Mouse (Mus musculus): ENCODE measurements around the gene Rtn4rl1. TPM values are rescaled to one million over a fixed set of nuclear protein-coding genes. Genes with fewer than 3 reads are reported as not detected.
A peak's percentile ranks its signal among the peaks of the same experiment; 100 is the strongest.

Gene Rtn4rl1
- total RNA-seq, 2 experiments from 2014 or later: 20.3 to 23.2 TPM

DNA sequence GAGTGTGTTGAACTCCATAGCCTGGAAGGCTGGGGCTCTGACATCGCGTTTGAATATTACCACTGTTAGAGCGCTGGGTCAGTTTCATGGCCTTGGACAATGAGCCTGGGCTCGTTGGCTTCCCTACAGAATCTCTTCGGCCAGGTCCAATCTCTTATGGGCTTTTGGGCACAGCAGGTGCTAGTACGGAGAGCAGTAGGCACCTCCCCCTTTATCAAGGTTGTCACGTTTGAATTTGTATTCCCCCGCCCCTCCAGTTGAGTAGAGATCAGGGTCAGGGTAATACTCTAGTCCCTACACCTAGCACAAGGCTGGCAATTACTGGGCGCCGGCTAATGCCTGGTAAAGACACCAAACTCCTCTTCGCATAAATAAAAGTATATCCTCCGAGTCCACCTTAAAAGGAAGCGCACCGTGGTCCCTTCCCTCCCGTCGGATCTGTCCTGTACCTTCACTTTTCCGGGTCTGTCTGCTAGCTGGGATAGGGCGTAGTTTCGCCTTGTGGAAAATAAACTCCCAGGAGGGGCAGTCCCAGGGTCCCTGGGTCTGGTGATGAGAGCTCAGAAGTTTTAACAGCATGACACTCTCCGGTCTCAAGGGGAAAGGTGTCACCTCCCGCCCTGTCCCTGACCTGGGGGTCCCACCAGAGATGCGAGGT is 3.7 kb upstream of the Rtn4rl1 start:
- DNase-seq: no peak

DNA sequence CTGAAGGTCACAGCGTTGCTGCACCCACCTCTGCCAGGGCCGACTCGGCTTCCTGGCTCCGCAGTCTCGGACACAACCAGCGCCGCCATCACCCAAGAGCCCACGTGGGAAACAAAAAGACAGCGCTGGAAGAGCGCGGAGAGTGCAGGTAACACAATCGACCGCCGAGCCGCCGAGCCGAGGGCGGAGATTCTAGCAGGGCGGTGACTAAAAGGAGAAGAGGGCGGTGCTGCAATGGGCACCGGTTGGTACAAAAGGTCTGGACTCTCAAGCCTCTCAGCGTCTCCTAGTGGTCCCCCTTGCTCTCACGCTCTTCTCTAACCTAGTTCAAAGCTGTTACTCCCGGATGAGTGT is 3.2 kb upstream of the Rtn4rl1 start:
- DNase-seq: peak; percentile 85

DNA sequence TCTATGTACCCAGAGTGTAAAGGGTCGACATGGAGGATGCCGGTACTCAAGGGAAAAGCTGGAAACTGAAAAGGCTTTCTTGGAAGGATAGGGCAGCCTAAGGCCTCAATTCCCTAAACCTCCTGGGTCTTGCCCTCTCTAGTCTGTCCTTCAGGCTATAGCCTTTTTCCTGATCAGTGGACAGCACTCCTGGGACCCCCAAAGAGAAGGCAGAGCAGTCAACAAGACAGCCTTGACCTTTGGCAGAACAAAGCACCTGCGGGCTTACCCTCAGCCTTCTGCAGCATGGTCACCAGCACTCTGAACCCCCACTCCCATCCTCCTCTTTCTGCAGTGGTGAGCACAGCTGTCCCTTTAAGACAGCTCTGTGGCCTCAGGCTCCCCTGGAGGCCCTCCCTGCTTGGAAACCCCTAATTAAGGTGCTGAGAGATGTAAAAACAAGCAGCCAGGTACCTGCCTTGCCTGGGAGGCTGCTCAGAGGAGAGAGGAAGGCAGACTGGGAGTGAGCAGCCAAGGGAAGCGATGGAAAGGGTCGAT is 2.6 kb upstream of the Rtn4rl1 start, which contains the start of gene Dph1:
TSS of gene Dph1 (minus strand) at position 337 of the 537 bp plus-strand sequence.
- no peak for DNase-seq

DNA sequence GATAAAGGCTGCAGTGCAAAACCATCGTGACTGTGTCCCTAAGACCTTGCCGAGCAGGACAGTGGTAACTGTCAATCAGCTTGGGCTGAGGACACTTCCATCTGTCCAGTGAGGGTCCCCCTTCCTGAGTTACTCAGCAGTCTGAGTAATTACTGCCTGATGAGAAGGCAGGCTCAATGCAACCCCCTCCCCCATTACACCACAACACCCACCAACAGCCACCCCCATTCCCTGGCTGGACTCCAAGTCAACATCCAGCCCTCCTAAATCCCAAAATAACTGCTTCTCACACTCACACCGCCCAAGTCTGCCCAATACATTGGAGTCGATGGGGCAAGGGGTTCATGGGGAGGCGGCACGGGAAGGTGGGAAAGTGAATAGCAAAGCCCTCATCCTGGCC is 1.7 kb upstream of the Rtn4rl1 start:
- no peak for DNase-seq

DNA sequence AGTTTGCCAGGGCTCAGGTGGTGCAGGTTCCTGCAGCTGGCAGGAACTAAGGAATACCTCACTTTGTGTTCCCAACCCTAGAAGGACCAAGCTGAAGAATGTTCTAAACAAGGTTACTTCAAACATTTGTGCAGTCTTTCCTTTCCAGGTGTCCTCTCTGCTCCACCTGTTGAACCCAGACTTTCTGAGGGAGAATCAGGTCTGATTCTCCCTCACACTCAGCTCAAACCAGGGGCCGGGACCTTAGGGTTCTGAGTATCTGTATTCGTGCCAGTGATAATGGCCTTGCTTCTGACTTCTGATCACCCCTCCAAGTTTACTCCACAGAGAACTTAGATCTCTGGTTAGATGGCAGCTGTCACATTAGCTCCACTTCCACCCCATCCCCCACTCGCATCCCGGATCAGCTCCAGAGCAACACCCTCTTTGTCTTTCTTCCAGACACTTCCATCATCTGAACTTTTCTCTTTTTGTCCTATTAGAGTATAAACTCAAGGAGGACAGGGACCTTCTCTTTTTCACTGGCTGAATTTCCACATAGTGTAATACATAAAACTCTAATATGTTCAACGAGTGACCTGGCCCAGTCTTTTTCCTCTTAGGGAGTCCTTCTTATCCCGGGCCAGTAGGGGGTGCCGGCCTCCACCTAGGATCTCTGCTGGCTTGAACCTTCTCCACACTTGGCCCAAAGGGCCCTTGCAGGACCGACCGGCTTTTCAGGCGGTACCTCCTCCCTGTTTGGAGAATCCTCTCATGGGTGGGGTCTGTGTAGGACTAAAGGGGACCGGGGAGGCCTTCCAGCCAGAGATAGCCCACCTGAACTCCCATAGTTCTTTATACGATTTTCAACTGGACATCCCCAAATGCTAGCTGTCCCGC is 1.0 kb upstream of the Rtn4rl1 start:
- DNase-seq: peak; percentile 88

DNA sequence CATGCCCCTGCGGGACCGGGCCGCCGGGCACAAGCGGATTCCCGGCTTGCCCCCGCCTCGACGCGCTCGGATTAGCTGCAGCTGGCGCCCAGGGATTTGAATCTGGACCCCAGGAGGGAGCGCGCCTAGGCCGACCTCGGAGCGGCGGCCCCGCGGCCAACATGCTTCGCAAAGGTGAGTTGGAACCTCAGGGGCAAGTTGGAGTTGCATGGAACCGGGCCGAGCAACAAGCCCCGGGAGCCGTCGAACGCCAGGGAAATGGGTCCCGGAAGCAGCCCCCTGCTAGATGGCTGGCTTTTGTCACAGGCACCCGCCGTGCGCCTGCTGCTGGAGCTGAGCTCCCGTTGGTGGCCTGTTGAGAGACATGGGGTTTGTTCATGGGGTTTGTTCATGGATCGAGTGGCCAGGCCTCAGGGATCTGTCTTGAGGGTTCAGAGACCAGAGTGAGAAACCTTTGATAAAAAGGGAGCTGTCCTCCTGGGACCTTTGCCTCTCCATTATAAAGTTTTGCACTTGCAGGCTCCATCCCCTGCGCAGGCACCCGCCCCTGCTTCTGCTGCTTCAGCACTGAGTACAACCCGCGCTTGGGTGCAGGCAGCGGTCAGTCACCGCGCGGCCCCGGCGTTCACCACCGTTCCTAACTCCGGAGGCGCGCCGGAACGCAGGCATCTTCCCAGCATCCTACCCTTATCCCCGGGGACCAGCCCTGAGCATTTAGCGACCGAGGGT is 702 bp downstream of the Rtn4rl1 start:
- peak; percentile 57 for DNase-seq

DNA sequence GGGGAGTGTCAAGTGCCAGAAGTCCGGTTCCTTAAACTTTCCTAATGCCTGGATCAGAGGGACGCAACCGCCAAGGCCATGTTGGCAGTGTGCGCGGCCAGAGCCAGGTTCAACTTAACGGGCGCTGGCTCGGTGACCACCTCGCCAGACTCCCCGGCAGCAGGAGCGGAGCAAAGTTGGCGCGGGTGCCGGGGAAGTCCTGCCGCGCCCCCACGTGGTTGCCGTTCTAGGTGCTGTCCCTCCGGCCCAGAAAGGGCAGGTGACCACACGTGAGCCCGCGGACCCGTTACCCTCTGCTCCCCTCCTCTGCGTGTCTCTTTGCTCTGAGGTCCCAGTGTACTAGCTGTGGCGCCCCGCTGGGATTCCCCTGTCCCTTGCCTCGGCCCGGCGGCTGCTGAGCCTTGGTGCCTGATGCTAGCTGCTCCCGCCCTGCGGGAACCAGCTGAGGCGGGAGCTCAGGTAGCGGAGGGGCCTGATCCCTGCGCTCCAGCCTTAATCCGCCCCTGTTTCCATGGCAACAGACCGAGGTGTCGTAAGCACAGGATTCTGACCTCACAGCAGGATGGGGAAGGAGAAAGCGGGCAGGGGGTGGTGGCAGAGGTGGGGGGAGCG is 1.4 kb downstream of the Rtn4rl1 start:
- peak; percentile 64 for DNase-seq

DNA sequence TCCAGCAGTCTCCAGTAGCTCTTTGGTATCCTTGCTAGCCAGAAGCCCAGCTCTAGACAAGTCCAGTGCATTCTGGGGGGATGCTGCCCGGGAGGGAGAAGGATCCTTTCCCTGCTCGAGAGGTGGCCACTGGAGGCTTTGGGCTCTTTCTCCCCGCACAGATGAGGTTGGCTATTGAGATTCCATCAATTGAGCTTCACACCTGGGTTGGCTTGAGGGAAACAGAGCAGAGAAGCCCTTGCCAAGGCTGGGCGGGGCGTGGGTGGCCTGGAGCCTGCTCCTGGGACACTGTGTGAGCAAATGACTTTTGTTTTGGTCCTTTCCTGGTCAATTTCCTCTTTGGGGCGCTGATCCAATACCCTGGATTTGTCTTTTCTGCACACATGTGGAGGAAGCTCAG is 2.5 kb downstream of the Rtn4rl1 start:
- DNase-seq: no peak

DNA sequence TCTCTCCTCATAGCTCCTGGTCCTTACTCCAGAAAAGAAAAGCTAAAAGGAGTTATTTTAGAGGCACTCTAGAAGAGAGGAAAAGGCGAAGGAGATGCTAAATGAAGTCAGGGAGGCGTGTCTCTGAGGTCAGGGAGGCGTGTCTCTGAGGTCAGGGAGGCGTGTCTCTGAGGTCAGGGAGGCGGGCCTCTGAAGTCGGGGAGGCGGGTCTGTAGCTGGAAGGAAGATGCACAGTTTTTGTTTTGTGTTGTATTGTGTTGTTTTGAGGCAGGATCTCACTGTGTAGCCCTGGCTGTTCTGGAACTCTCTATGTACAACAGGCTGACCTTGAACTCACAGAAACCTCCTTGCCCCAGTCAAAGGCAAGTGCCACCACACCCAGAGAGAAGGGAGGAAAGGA is 4.4 kb downstream of the Rtn4rl1 start:
- DNase-seq: no peak

DNA sequence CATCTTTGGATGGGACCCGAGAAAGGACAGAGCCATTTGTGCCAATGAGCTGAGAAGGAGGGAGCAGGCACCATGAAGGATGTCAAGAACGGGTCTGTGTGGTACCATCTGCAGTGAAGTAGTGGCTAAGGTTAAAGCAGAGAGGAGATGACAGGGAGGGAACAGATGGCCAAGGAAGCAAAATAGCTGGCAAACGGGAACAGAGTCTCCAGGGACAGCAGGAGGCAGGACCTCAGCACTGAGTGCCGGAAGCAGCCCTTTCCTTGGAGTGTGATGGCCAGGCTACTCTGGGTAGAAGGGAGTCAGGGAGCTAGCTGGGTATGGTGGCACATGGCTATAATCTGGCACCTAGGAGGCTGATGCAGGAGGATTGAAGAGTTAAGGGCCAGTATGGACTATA is 5.2 kb downstream of the Rtn4rl1 start:
- DNase-seq: no peak

DNA sequence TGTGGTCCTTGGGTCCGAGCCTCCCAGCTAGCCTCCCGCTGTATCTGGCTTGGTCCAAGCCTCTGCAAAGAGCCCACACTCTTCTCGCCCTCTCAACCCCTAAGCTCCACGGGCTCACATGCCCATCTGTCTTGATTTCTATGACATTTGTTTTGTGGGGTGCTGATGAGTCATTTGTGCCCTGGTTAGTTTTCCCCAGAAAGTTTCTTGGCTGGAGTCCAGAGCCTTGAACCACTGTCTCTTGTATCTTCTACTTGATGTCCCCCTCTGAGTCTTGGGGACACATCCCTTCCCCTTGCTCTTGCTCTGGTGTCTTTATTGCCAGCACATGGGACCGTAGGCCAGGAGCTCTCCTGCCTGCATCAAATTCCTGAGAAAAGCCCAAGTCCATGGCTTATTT is 6.4 kb downstream of the Rtn4rl1 start:
- no peak for DNase-seq

DNA sequence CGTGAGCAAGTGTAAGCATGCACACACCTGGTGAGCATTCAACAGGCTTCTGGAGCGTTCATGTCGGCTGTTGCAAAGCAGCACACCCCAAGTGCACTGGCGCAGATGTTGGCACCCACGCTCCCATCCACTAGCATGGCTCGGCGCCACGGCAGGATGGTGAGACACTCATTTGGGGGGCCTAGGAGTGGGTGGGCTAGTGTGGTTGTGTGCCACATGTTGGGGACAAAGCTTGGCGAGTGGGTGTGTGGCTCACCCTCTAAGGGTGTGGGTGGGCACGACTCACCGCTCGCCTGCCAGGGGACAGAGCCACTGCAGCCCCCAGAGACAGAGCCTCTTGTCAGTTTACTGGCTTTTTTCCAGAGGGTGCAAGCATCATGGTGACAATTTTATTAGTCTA is 7.4 kb downstream of the Rtn4rl1 start:
- no peak for DNase-seq

DNA sequence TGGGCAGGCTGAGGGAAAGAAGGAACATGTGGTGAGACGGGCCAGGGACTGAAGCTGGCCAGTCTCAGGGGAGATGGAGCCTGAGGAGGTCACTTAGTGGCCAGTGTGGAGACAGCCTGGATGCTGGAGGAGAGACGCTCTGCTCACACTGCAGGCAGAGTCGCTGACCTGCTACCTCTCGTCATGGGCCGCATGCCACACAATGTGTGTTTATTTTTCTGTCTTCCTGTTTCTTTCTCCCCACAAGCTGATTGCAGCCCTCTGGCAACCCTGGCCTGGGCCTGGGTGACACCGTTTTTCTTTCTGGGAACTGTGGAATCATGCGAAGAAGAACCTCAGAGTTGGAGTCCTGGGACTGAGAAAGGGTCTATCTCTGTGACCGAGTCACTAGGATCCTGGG is 8.1 kb downstream of the Rtn4rl1 start:
- no peak for DNase-seq

DNA sequence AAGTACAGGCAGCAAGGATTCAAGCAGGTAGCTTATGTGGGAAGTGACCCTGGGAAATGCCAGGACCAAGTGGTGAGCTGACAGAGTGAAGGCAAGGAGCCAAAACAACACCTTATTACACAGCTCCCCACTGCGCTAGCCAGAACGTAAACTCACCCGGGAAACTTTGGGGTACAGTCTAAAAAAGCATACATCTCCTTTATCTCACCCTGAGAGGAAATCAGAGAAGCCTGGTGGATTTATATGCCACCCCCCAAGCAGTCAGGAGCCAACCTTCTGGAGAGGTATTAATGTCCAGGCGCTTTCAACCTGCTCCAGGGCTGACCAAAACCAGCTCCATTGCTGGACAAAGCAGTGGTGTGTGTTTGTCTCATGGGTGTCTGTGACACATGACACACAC is 10.3 kb downstream of the Rtn4rl1 start:
- DNase-seq: no peak

DNA sequence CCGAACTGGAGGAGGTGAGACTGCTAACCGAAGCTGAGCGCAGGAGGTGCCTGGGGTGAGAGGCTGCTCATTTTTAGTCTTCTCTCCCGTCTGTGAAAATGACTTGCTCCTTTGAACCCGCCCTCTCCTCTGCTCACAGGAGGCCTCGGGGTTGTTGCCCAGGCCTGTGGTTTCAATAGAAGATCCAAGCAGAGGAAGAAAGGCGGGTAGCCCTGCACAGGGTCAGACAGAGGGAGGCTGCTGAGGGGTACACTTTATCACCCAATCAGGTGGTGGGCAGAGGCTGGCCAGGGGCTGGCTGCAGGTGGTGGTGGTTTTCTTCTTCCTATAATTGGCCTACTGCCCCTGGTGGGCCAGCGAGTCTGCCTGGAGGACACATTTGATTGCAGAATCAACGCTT is 10.9 kb downstream of the Rtn4rl1 start:
- no peak for DNase-seq

DNA sequence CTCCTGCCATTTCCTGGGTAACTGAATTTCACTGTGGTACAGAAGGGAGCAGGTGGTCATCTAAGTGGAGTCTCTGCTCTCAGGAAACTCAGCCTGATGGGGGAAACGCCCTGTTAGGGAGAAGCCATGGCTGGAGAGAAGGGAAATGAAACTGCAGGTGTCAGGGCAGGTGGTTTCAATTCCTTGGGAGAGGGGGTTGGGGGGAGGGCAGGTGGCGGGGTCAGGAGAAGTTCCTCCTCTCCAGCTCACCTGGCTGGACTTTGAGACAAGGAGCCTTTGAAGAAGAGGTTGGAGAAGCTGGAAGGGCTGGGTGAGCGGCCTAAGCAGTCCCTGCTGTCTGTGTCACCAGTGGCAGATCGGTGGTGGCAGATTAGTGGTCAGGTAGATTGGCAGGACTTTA is 12.8 kb downstream of the Rtn4rl1 start:
- DNase-seq: no peak

DNA sequence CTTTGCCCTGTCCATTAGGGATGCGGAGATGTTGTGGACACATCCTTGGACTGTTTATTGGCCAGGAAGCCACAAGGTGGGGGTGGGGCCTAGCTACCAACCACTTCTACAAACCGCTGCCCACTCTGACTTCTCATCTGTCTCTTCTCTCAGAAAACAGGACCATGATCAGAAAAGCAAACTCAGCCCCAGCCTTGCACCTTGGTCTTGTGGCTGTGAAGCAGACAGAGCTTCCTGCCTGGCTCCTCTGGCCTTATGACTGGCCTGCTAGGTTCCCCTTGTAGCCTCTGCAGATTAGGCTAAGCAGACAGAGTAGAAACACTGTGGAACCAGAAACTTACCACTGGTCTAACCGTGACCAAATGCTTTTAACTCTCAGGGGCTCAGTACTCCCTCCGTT is 15.8 kb downstream of the Rtn4rl1 start:
- DNase-seq: no peak

DNA sequence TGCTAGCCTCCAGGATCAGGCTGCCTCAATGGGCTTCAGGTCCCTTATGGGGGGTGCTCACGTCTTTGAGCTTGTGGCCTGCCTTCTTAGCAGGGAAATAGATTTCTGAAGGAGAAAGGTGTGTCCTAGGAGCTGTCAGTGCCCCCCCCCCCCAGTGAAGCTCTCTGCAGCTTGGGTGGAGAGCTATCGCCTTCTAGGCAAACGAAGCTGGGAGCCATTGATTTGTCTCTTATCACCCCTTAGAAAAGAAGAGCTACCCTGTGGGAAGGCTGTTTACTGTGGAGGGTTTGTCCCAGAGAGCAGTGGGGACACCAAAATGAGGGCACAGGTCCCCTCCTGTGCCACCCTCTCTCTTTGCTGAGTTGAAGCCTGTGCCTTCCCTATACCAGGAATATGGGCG is 16.5 kb downstream of the Rtn4rl1 start:
- no peak for DNase-seq

DNA sequence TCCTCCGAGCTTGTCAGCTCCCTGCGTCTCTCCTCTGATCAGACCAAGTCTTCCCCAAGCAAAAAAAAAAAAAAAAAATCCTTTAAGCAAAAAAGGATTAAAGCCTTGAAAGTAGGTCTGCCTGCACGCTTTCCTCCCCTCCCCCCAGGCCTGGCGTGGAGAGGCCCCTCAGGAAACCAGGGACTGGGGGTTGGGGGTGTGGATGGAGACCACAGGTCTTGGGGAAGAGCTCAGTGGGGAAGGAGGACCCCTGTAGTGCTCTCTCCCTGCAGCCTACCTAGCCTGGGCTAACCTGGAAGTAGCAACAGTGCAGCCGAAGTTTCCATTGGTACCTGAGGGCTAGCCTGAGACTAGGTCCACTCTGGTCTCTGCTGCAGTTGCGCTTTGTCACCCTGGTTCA is 17.2 kb downstream of the Rtn4rl1 start:
- DNase-seq: no peak

DNA sequence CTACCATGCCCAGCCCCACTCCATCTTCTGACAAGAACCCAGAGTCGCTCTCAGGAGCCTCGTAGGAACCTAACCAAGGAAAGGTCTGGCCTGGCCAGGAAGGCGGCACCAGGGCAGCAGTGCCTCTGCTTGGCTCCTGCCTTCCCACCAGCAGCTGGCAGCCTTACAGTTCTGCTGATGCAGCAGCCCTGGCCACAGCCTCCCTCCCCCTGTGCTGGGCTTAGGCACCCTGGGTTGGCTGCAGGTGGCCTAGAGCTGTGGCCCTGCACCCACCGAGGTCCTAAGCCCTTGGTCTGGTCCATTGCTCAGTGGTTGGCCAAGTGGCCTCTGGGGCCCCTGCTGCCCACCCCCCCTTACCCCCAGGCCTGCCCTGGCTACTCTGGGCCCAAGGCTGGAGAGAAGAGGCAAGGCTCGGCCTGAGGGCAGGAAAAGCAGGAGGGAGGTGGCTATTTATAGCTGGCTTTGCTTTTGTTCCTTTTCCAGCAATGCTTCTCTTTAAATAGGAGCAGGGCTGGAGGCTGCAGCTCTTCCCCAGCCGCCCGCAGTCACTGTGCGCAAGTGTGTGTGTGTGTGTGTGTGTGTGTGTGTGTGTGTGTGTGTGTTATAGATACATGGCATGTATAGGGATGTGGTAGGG is 18.6 kb downstream of the Rtn4rl1 start:
- peak; percentile 54 for DNase-seq

DNA sequence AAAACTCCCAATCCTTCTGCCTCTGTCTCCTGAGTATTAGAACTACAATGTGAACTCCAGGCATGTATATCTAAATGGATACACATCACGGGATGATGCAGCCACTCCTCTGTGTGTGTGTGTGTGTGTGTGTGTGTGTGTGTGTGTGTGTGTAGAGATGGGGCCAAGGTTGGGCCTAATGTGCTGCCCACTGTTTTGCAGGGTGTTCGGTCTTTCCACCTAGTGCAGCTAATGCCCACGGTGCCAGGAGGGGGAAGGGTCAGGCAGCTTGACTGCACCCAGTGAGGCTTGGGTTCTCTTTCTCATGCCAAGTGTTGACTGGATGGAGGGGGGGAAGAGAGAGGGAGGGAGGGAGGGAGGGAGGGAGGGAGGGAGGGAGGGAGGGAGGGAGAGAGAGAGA is 19.3 kb downstream of the Rtn4rl1 start:
- no peak for DNase-seq

DNA sequence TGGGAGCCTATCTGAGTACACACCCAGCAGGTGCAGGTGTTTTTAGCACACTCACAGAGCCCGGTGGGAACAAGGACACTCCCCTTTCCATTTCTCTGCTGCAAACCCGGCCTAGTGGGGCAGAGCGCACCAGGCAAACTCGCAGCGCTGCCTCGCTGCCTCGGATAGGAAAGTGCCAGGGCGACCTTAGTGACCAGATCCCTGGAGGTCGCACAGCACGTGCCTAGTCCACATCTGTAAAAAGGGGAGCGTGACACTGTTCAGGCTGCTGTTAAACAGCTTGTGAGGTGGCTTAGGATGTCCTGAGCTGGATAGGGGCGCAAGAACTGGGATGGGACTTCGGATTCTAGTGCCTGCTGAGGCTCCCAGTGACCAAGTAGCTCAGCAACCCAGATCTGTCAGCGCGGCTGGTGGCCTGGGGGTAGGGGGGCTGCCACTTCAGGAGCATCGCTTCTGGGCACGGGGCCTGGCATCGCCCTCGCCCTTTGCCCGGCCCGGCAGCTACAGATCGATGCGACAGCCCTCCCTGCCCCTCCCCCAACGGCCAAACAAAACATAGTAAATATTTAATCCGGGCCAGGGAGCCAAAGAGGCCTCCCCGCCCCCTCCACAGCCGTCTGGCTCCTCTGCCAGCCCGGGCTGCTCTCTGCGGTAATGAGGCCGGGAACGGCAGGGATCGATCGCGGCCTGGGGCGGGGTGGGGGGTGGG is 19.9 kb downstream of the Rtn4rl1 start:
- DNase-seq: peak; percentile 53
